Mouse (Mus musculus): ENCODE results near the gene Mvb12b. TPM values are rescaled to one million over a fixed set of nuclear protein-coding genes. Genes with fewer than 3 reads are reported as not detected.

Mvb12b gene
- polyA plus RNA-seq, 1 experiment, result 79.3 TPM

GRCm38 (mm10) chr2:33803717-33804214 is 84.0 kb downstream of the Mvb12b start:
- DNase-seq, result peak; percentile 57
- H3K4me3 ChIP-seq (ENCODE audit: control insufficient read depth, insufficient read depth, low read length), result no peak overlapping the region
- WGBS, result 5% methylated on average over 4 of the region's 4 CpGs
- peaks cover 70% of the 10 kb centered on the region for H3K4me1 ChIP-seq (replicated peaks; ENCODE audit: control insufficient read depth, insufficient read depth, low read length)
- TF ChIP-seq POLR2A (IDR thresholded peaks at IDR 0.05; ENCODE audit: control insufficient read depth, extremely low read depth, insufficient read depth, low read length, poor library complexity) (no peak), CTCF (IDR thresholded peaks at IDR 0.05; ENCODE audit: borderline replicate concordance, control insufficient read depth, extremely low read depth, insufficient read depth, low read length, poor library complexity) (no peak)
- peak overlapping the region; percentile 88 for H3K27ac ChIP-seq (ENCODE audit: control insufficient read depth, insufficient read depth, low read length)
- no peaks in the 10 kb centered on the region for H3K27me3 ChIP-seq (ENCODE audit: control insufficient read depth, insufficient read depth, low read length)
- H3K36me3 ChIP-seq (ENCODE audit: control insufficient read depth, insufficient read depth, low read length), result peaks cover 11% of the 10 kb centered on the region

- 92% methylated on average over 12 of the region's 12 CpGs for WGBS
- Histone ChIP-seq H3K36me3 (ENCODE audit: control insufficient read depth, insufficient read depth, low read length) (peaks cover 12% of the 10 kb centered on the region), H3K4me3 (ENCODE audit: control insufficient read depth, insufficient read depth, low read length) (no peak overlapping the region), H3K4me1 (replicated peaks; ENCODE audit: control insufficient read depth, insufficient read depth, low read length) (peaks cover 66% of the 10 kb centered on the region), H3K27ac (ENCODE audit: control insufficient read depth, insufficient read depth, low read length) (peak overlapping the region; percentile 88), H3K27me3 (ENCODE audit: control insufficient read depth, insufficient read depth, low read length) (no peaks in the 10 kb centered on the region)
- no peak for DNase-seq
- no peak for TF ChIP-seq CTCF (IDR thresholded peaks at IDR 0.05; ENCODE audit: borderline replicate concordance, control insufficient read depth, extremely low read depth, insufficient read depth, low read length, poor library complexity)
- no peak for TF ChIP-seq POLR2A (IDR thresholded peaks at IDR 0.05; ENCODE audit: control insufficient read depth, extremely low read depth, insufficient read depth, low read length, poor library complexity)
Measured at GRCm38 (mm10) chr2:33803083-33803615, 84.6 kb downstream of the Mvb12b start.

DNA sequence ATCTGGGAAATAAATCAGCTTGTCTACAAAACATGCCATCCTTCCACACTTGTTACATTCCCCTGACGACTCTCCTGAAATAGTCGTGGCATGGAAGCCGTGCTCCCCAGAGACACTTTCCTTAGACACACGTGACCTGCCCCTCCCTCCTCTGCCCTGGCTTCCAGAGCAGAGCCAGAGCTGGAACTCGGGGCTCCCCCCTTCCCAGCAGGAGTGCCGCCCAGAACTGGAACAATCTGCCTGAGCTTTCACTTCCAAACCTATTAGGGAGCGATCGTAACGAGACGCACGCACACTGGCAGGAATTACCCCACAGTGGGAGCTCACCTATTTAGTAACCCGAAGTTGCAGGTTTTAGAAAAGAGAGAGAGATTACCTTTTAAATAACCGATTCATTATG is 86.0 kb downstream of the Mvb12b start:
- WGBS, result 94% methylated on average over 13 of the region's 13 CpGs
- Histone ChIP-seq H3K27me3 (ENCODE audit: control insufficient read depth, insufficient read depth, low read length) (no peaks in the 10 kb centered on the region), H3K4me1 (replicated peaks; ENCODE audit: control insufficient read depth, insufficient read depth, low read length) (peaks cover 56% of the 10 kb centered on the region), H3K4me3 (ENCODE audit: control insufficient read depth, insufficient read depth, low read length) (no peak overlapping the region), H3K36me3 (ENCODE audit: control insufficient read depth, insufficient read depth, low read length) (peaks cover 15% of the 10 kb centered on the region), H3K27ac (ENCODE audit: control insufficient read depth, insufficient read depth, low read length) (no peak overlapping the region)
- DNase-seq, result no peak
- TF ChIP-seq POLR2A (IDR thresholded peaks at IDR 0.05; ENCODE audit: control insufficient read depth, extremely low read depth, insufficient read depth, low read length, poor library complexity), result no peak
- no peak for TF ChIP-seq CTCF (IDR thresholded peaks at IDR 0.05; ENCODE audit: borderline replicate concordance, control insufficient read depth, extremely low read depth, insufficient read depth, low read length, poor library complexity)

- Histone ChIP-seq H3K4me1 (replicated peaks; ENCODE audit: control insufficient read depth, insufficient read depth, low read length) (peaks cover 52% of the 10 kb centered on the region), H3K27me3 (ENCODE audit: control insufficient read depth, insufficient read depth, low read length) (no peaks in the 10 kb centered on the region), H3K27ac (ENCODE audit: control insufficient read depth, insufficient read depth, low read length) (no peak overlapping the region), H3K4me3 (ENCODE audit: control insufficient read depth, insufficient read depth, low read length) (no peak overlapping the region), H3K36me3 (ENCODE audit: control insufficient read depth, insufficient read depth, low read length) (peaks cover 15% of the 10 kb centered on the region)
- TF ChIP-seq POLR2A (IDR thresholded peaks at IDR 0.05; ENCODE audit: control insufficient read depth, extremely low read depth, insufficient read depth, low read length, poor library complexity), result no peak
- no peak for TF ChIP-seq CTCF (IDR thresholded peaks at IDR 0.05; ENCODE audit: borderline replicate concordance, control insufficient read depth, extremely low read depth, insufficient read depth, low read length, poor library complexity)
- 95% methylated on average over 8 of the region's 8 CpGs for WGBS
- DNase-seq, result no peak
Measured at GRCm38 (mm10) chr2:33801336-33801735, 86.4 kb downstream of the Mvb12b start.

- Histone ChIP-seq H3K27ac (ENCODE audit: control insufficient read depth, insufficient read depth, low read length) (no peak overlapping the region), H3K27me3 (ENCODE audit: control insufficient read depth, insufficient read depth, low read length) (no peaks in the 10 kb centered on the region), H3K4me1 (replicated peaks; ENCODE audit: control insufficient read depth, insufficient read depth, low read length) (peaks cover 47% of the 10 kb centered on the region), H3K4me3 (ENCODE audit: control insufficient read depth, insufficient read depth, low read length) (no peak overlapping the region), H3K36me3 (ENCODE audit: control insufficient read depth, insufficient read depth, low read length) (peaks cover 15% of the 10 kb centered on the region)
- 96% methylated on average over 6 of the region's 6 CpGs for WGBS
- TF ChIP-seq POLR2A (IDR thresholded peaks at IDR 0.05; ENCODE audit: control insufficient read depth, extremely low read depth, insufficient read depth, low read length, poor library complexity) (no peak), CTCF (IDR thresholded peaks at IDR 0.05; ENCODE audit: borderline replicate concordance, control insufficient read depth, extremely low read depth, insufficient read depth, low read length, poor library complexity) (no peak)
- no peak for DNase-seq
Measured at GRCm38 (mm10) chr2:33800221-33800620, 87.5 kb downstream of the Mvb12b start.

DNA sequence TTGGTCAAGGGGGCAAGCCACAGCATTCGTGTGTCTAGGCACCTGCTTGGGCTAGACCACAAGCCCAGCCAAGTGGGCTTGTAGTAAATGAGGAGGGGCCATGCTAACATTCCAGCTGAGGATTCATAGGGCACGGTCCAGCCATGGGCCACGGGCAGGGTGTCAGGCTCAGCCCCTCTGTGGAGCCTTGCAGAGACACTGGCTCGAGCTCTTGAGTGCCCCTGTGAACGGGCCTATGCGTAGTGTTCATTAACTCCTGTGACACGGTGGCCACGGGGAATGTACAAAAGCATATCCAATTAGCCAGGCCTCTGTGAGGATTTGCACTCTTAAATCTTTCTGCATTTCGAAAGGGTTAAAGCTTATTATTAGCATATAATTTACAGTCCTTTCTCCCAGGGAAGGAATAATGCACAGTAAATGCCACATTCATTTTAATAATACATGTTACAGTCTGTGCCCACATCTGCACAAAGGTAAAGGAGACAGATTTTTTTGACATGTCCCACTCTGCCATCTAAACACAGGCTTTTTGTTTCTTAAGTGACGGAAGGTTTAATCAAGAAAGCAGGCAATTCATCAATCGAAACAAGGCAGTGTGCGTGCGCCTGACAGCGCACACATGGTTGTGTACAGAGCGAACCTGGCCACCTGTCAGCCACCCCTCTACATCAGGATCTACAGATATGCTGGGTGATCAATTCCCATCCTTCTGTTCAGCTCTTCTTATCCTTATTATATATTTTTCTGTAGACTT is 91.9 kb downstream of the Mvb12b start:
- DNase-seq, result no peak
- TF ChIP-seq POLR2A (IDR thresholded peaks at IDR 0.05; ENCODE audit: control insufficient read depth, extremely low read depth, insufficient read depth, low read length, poor library complexity), result no peak
- TF ChIP-seq CTCF (IDR thresholded peaks at IDR 0.05; ENCODE audit: borderline replicate concordance, control insufficient read depth, extremely low read depth, insufficient read depth, low read length, poor library complexity), result no peak
- Histone ChIP-seq H3K27me3 (ENCODE audit: control insufficient read depth, insufficient read depth, low read length) (no peaks in the 10 kb centered on the region), H3K27ac (ENCODE audit: control insufficient read depth, insufficient read depth, low read length) (no peak overlapping the region), H3K4me3 (ENCODE audit: control insufficient read depth, insufficient read depth, low read length) (no peak overlapping the region), H3K4me1 (replicated peaks; ENCODE audit: control insufficient read depth, insufficient read depth, low read length) (peaks cover 11% of the 10 kb centered on the region), H3K36me3 (ENCODE audit: control insufficient read depth, insufficient read depth, low read length) (peaks cover 4% of the 10 kb centered on the region; the same call in 1 of the 2 replicates)
- 96% methylated on average over 15 of the region's 15 CpGs for WGBS
